Mouse (Mus musculus): ENCODE measurements around the gene Prss40.
A peak's percentile ranks its signal among the peaks of the same experiment; 100 is the strongest.
"Not testable (repeated sequence)": the region's sequence is repeated elsewhere in the genome, so short reads cannot be mapped to it uniquely, and the experiment has no call there.

Gene Prss40

GRCm38 (mm10) chr1:34535043-34535698, 25.6 kb downstream of the Prss40 start, which contains the start of gene Cfc1:
Gene Cfc1, plus strand, starts transcription at chr1:34535648.
- DNase-seq (ENCODE audit: low spot score): not testable (repeated sequence)

- not testable (repeated sequence) for DNase-seq (ENCODE audit: low spot score)
Measured at GRCm38 (mm10) chr1:34534574-34534973, 26.2 kb downstream of the Prss40 start.

GRCm38 (mm10) chr1:34523647-34524046, 37.1 kb downstream of the Prss40 start:
- DNase-seq (ENCODE audit: low spot score): no peak

- no peak for DNase-seq (ENCODE audit: low spot score)
Measured at GRCm38 (mm10) chr1:34522850-34523244, 37.9 kb downstream of the Prss40 start.

DNA sequence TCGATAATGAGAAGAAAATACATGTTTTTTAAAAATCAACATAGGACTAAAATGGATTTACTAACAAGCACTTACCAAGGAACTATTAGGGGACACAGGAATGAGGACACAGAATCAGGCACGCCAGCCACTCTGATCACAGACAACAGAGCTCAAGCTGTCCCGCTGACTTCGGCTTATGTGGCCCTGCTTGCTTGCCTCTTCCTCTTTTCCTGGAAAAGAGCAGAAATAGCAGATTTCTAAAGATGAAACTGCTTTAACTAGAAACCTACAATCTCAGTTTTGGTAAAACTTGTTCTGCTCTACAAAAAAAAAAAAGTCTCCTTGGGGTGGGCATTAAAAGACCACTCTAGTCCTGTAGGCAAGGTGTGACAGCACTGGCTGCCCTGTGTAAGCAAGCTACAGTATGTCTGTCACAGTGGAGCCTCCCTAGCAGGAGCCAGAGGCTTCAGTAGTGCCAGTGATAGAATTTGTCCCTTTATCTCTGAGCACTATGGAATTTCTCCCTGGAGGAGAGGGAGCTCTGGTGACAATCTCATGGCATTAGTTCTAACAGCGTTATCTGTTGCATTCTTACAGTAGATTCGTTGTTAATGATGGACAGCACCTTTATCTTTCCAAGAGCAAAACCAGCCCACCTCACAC, 38.4 kb downstream of the Prss40 start:
- no peak for DNase-seq (ENCODE audit: low spot score)

DNA sequence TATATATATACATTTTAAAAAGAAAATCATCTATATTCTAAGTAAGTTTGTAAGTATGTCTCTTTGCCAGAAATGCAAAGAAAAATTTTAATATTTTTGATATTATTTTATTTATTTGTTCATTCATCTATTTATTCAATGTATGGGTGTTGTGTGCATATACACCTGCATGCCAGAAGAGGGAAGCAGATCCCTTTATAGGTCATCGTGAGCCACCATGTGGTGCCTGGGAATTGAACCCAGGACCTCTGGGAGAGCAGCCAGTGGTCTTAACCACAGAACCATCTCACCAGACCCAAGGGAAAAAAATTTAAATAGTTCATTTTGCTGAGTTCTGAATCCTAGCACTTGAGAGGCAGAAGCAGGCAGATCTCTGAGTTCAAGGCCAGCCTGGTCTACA, 42.5 kb downstream of the Prss40 start:
- no peak for DNase-seq (ENCODE audit: low spot score)

DNA sequence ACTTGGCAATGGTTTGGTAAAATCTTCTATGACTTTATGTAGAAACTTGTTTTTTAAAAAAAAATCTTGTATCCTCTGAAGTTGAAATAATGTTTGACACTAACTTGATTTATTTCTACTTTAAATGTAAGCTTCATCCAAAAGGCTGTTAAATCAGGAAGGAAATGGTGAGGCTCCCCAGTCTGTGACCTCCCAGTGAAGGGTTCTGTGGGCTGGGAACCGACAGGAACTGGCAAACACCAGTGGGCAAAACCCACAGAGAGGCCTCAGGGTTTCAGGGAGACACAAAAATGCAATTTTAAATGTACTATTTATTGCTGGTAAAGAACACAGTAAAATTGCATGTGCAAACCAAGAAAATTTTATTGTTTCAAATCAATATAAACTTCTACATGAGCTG, 42.9 kb downstream of the Prss40 start:
- not testable (repeated sequence) for DNase-seq (ENCODE audit: low spot score)

DNA sequence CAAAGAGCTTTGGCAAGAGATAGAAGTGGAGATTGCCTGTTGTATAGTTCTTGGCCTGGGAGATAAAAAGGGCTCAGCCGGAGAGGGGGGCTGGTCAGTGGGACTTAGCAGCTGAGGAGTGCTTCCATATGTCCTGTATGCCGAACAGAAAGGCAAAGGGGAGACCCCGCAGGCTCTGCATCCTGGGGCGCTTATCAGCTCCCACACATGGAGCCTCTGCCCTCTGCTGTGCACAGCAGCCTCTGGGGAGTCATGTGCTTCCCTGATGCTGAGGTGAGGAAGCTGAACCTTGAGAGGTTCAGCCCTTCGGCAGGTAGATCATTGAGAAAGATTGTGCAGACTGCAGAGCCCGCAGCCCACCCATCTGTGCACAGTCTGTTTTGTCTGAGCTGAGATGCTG, 43.4 kb downstream of the Prss40 start:
- DNase-seq (ENCODE audit: low spot score): not testable (repeated sequence)

- no peak for DNase-seq (ENCODE audit: low spot score)
Measured at GRCm38 (mm10) chr1:34516595-34516994, 44.1 kb downstream of the Prss40 start.

- no peak for DNase-seq (ENCODE audit: low spot score)
Measured at GRCm38 (mm10) chr1:34513068-34513467, 47.7 kb downstream of the Prss40 start.

- DNase-seq (ENCODE audit: low spot score): peak; percentile 44
Measured at GRCm38 (mm10) chr1:34511027-34511426, 49.7 kb downstream of the Prss40 start.

GRCm38 (mm10) chr1:34510575-34510981, 50.2 kb downstream of the Prss40 start:
- peak; percentile 27 for DNase-seq (ENCODE audit: low spot score)

GRCm38 (mm10) chr1:34507986-34508385, 52.8 kb downstream of the Prss40 start:
- no peak for DNase-seq (ENCODE audit: low spot score)

GRCm38 (mm10) chr1:34505970-34506551, 54.7 kb downstream of the Prss40 start:
- no peak for DNase-seq (ENCODE audit: low spot score)

DNA sequence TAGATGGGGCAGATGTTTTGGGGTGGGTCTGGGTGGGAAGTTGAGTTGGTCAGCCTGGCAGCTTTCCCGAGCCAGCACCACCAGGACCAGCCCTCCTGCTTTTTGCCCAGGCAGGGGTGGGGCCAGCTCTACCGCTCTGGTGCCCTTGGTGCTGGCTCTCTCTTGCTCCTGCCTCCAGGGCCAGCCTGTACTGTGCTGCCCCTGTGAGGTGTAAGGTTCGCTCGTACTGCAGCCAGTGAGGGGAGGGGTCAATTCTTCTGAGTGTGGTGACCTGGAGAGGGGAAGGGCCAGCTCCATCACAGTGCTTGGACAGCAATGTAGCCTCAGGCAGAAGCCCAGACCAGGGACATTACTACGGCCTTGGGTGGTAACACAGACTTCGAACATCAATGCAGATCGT, 55.4 kb downstream of the Prss40 start:
- no peak for DNase-seq (ENCODE audit: low spot score)

GRCm38 (mm10) chr1:34502991-34503390, 57.8 kb downstream of the Prss40 start:
- no peak for DNase-seq (ENCODE audit: low spot score)
